Mouse (Mus musculus) midbrain, embryonic 14.5 days (tissue): ENCODE results near the gene Syt3. TPM values are rescaled to one million over a fixed set of nuclear protein-coding genes. Genes with fewer than 3 reads are reported as not detected.

ENCODE experiments used
- ATAC-seq: fragments of 200-750 bp; cut with Nextera tagmentation; 2 replicates; pipeline ENCODE4 v1.8.0; 2017; ENCODE audit warnings: moderate number of reproducible peaks, moderate library complexity; ENCODE audit not compliant: low FRiP score, low TSS enrichment
- DNase-seq: peaks from one replicate; pipeline ENCODE4 v3.0.0-alpha.2; 2015
- H3K27ac ChIP-seq: fragments of 300-500 bp; sonication (generic); replicated peaks from 2 replicates; pipeline ENCODE4 v1.5.1; 2014; ENCODE audit warnings: mild to moderate bottlenecking, low read depth, low read length, moderate library complexity
- H3K27me3 ChIP-seq: fragments of 300-500 bp; sonication (generic); 2 replicates; pipeline ENCODE4 v1.6.1; 2014; ENCODE audit warnings: low read length, control low read depth, mixed read lengths; ENCODE audit not compliant: control insufficient read depth, insufficient read depth
- H3K36me3 ChIP-seq: fragments of 300-500 bp; sonication (generic); 2 replicates; pipeline ENCODE4 v1.6.1; 2014; ENCODE audit warnings: low read length, control low read depth; ENCODE audit not compliant: control insufficient read depth, insufficient read depth
- H3K4me1 ChIP-seq: fragments of 300-500 bp; sonication (generic); 2 replicates; pipeline ENCODE4 v1.6.1; 2014; ENCODE audit warnings: mild to moderate bottlenecking, antibody characterized with exemption, low read length, control low read depth; ENCODE audit not compliant: control insufficient read depth, insufficient read depth
- H3K4me2 ChIP-seq: fragments of 300-500 bp; sonication (generic); 2 replicates; pipeline ENCODE4 v1.6.1; 2014; ENCODE audit warnings: mild to moderate bottlenecking, low read length, moderate library complexity
- H3K4me3 ChIP-seq: fragments of 300-500 bp; sonication (generic); replicated peaks from 2 replicates; pipeline ENCODE4 v1.5.1; 2014; ENCODE audit warnings: low read depth, low read length
- H3K9ac ChIP-seq: fragments of 300-500 bp; sonication (generic); replicated peaks from 2 replicates; pipeline ENCODE4 v1.6.1; 2014; ENCODE audit warnings: mild to moderate bottlenecking, low read length, moderate library complexity
- H3K9me3 ChIP-seq: fragments of 300-500 bp; sonication (generic); 2 replicates; pipeline ENCODE4 v1.6.1; 2016; ENCODE audit warnings: low read length, control low read depth, mixed read lengths; ENCODE audit not compliant: control insufficient read depth
- WGBS: fragments of 180-500 bp; shearing (Covaris S2); extraction: QIAGEN DNeasy Blood & Tissue Kit; methylation state at CpG from one replicate; pipeline ENCODE4 v1.1.7; 2014; 5-methylcytosine and 5-hydroxymethylcytosine counted together
- polyA plus RNA-seq: library from polyadenylated mRNA; unstranded; fragments of >200 nt; fragmentation: Nextera tagmentation; extraction: Ambion mirVana; gene quantifications from 2 replicates; pipeline ENCODE4 v1.2.1, GENCODE M21; 2014

The Syt3 gene
- polyA plus RNA-seq, 1 experiment from 2014 or later: 39.5 TPM

DNA sequence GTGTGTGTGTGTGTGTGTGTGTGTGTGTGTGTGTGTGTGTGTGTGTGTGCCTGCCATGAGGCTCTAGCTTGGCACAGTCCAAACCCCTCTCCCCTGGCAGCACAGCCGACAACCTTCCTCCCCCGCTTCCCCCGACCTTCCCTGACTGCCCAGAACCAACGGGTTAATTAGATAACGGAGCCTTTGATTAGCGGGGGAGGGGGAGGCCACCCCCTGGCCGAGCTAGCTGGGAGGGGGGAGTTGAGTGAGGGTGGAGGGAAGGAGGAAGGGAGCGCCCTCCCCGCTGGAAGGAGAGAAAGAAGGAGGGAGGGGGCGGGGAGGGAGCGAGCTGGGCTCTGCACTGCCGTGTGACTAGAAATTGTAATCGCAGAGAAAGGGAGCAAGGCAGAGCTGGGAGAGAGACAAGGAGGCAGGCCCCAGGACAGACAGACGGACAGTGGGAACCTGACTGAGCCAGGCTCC, 57.8 kb downstream of the Syt3 start:
- 0% methylated on average over 12 of the region's 14 CpGs for WGBS
- peak; percentile 91 for DNase-seq
- H3K9ac ChIP-seq: peak overlapping the region; percentile 97
- peak overlapping the region; percentile 99 for H3K27ac ChIP-seq
- peak overlapping the region; percentile 97 for H3K4me2 ChIP-seq
- peak; percentile 74 for ATAC-seq
- H3K4me1 ChIP-seq: peaks cover 48% of the 10 kb centered on the region
- no peaks in the 10 kb centered on the region for H3K9me3 ChIP-seq
- H3K27me3 ChIP-seq: no peaks in the 10 kb centered on the region
- H3K4me3 ChIP-seq: peak overlapping the region; percentile 69
- peaks cover 24% of the 10 kb centered on the region for H3K36me3 ChIP-seq

DNA sequence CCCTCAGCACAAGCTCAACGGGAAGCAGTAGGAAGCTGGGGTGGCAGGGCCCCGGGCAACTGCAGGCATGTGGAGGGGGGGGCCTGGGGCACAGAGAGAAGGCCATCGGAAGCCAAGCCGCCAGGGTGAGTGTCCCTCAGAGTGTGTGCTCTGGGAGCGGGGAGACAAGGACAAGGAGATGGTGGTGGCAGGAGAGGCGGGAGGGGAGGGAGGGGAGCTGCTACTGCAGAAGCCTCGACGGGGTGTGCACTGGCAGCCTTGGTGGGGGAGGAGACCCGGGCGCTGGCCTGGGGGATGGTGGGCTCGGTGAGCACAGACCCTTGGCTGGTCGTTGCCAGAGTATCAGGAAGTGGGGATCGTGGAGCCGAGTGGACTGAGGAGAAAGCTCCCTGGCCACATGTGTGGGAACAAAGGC, 58.5 kb downstream of the Syt3 start:
- under 1% methylated on average over 14 of the region's 14 CpGs for WGBS
- Histone ChIP-seq H3K27me3 (no peaks in the 10 kb centered on the region), H3K27ac (peak overlapping the region; percentile 99), H3K9ac (peak overlapping the region; percentile 97), H3K9me3 (no peaks in the 10 kb centered on the region), H3K4me2 (peak overlapping the region; percentile 97), H3K4me3 (peak overlapping the region; percentile 69), H3K4me1 (peaks cover 49% of the 10 kb centered on the region), H3K36me3 (peaks cover 29% of the 10 kb centered on the region)
- ATAC-seq (peak; percentile 32; the same call in 1 of the 2 replicates), DNase-seq (peak; percentile 77)

- ATAC-seq (peak; percentile 46), DNase-seq (peak; percentile 81)
- WGBS: 5% methylated on average over 20 of the region's 20 CpGs
- Histone ChIP-seq H3K4me1 (peaks cover 51% of the 10 kb centered on the region), H3K27me3 (no peaks in the 10 kb centered on the region), H3K9me3 (no peaks in the 10 kb centered on the region), H3K27ac (peak overlapping the region; percentile 99), H3K4me2 (peak overlapping the region; percentile 97), H3K36me3 (peaks cover 37% of the 10 kb centered on the region), H3K9ac (peak overlapping the region; percentile 97), H3K4me3 (peak overlapping the region; percentile 69)
Measured at GRCm38 (mm10) chr7:44443268-44444173, 59.6 kb downstream of the Syt3 start.

- Histone ChIP-seq H3K9me3 (no peaks in the 10 kb centered on the region), H3K36me3 (peaks cover 52% of the 10 kb centered on the region), H3K4me3 (peak overlapping the region; percentile 69), H3K27ac (no peak overlapping the region), H3K4me1 (peaks cover 51% of the 10 kb centered on the region), H3K27me3 (no peaks in the 10 kb centered on the region), H3K4me2 (peak overlapping the region; percentile 97), H3K9ac (peak overlapping the region; percentile 97)
- ATAC-seq (no peak), DNase-seq (no peak)
- whole genome bisulfite sequencing: 41% methylated on average over 29 of the region's 29 CpGs
Measured at GRCm38 (mm10) chr7:44444886-44445527, 61.1 kb downstream of the Syt3 start.

GRCm38 (mm10) chr7:44445528-44445923, 61.6 kb downstream of the Syt3 start:
- Histone ChIP-seq H3K9me3 (no peaks in the 10 kb centered on the region), H3K4me1 (peaks cover 46% of the 10 kb centered on the region), H3K27me3 (no peaks in the 10 kb centered on the region), H3K4me3 (peak overlapping the region; percentile 69), H3K4me2 (peak overlapping the region; percentile 97), H3K36me3 (peaks cover 57% of the 10 kb centered on the region), H3K9ac (peak overlapping the region; percentile 97; the same call in 1 of the 2 replicates), H3K27ac (no peak overlapping the region)
- DNase-seq (no peak), ATAC-seq (no peak)
- WGBS: 41% methylated on average over 7 of the region's 7 CpGs

DNA sequence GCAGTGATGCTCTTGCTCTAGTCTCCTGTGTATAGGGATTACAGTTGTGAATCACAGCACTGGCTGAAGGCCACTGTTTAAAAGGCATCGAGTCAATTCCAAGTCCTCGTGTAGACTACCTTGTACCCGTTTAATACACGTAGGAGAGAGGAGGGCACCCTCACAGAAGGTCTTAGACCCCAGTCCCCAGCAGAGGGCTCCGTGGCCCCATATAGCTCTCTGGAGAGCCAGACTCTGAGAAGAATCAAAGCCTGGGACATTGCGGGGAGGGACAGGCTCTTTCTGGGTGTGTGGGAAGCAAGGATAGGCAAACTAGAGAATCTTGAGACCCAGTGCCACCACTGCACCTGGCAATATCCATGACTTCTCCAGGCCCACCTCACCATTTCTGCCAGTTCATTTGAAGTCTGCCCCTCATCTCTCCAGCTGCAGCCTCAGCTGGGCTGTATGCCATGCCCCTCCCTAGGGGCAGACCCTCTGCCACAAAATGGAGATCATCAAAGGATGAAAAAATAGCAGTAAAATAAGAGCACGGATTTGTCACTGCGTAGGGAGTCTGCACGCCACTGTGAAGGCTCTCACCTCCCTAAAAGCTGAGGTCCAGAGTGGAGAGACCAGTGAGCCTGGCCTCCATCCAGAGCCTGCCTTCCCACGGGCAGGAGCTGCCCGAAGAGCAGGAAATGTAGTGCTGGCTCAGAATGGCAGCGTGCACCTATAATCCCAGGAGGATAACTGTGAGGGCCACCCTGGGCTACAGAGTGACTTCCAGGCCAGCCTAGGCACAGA, 62.4 kb downstream of the Syt3 start:
- 54% methylated on average over 12 of the region's 12 CpGs for WGBS
- H3K36me3 ChIP-seq: peaks cover 60% of the 10 kb centered on the region
- 0 out of 2 replicates have a peak overlapping the region, but pooled peaks have one; percentile 26 for H3K27ac ChIP-seq
- peaks cover 44% of the 10 kb centered on the region for H3K4me1 ChIP-seq
- peak overlapping the region; percentile 69; the same call in 1 of the 2 replicates for H3K4me3 ChIP-seq
- DNase-seq (no peak), ATAC-seq (no peak)
- H3K9me3 ChIP-seq: no peaks in the 10 kb centered on the region
- peak overlapping the region; percentile 39 for H3K9ac ChIP-seq
- no peaks in the 10 kb centered on the region for H3K27me3 ChIP-seq
- peak overlapping the region; percentile 97 for H3K4me2 ChIP-seq

Other genes with a start within 250 kb of the Syt3 start
- gene Klk1b16, start 247.3 kb upstream of the Syt3 start, polyA plus RNA-seq: not detected in 2 replicates
- not detected in 2 replicates for gene Klk1b24, start 195.9 kb upstream of the Syt3 start, polyA plus RNA-seq
- not detected in 2 replicates for gene Klk1b3, start 185.9 kb upstream of the Syt3 start, polyA plus RNA-seq
- gene Klk1b4, start 176.7 kb upstream of the Syt3 start, polyA plus RNA-seq: not detected in 2 replicates
- not detected in 2 replicates for gene Klk1b5, start 168.2 kb upstream of the Syt3 start, polyA plus RNA-seq
- gene Klk1, start 158.7 kb upstream of the Syt3 start, polyA plus RNA-seq: not detected in 2 replicates
- not detected in 2 replicates for gene Gm36864, start 147.9 kb upstream of the Syt3 start, polyA plus RNA-seq
- 1.3 and 1.8 TPM in 2 replicates for gene 1700028J19Rik, start 137.4 kb upstream of the Syt3 start, polyA plus RNA-seq
- gene 2410002F23Rik, start 137.4 kb upstream of the Syt3 start, polyA plus RNA-seq: 199 and 211 TPM in 2 replicates
- gene Acp4, start 126.7 kb upstream of the Syt3 start, polyA plus RNA-seq: not detected in 2 replicates
- 1.8 TPM in 1 of 2 replicates, not detected in the other for gene Gm15517, start 122.7 kb upstream of the Syt3 start, polyA plus RNA-seq
- 4.6 and 4.7 TPM in 2 replicates for gene Clec11a, start 77.2 kb upstream of the Syt3 start, polyA plus RNA-seq
- gene Shank1, start 73.8 kb upstream of the Syt3 start, polyA plus RNA-seq: 35.1 and 37.8 TPM in 2 replicates
- gene 1700008O03Rik, start 1.7 kb downstream of the Syt3 start, polyA plus RNA-seq: 1.7 and 1.9 TPM in 2 replicates
- gene Lrrc4b, start 44.9 kb downstream of the Syt3 start, polyA plus RNA-seq: 28.4 and 39.0 TPM in 2 replicates
- gene Aspdh, start 81.3 kb downstream of the Syt3 start, polyA plus RNA-seq: 8.6 and 8.9 TPM in 2 replicates
- gene Josd2, start 83.9 kb downstream of the Syt3 start, polyA plus RNA-seq: 27.9 and 32.5 TPM in 2 replicates
- gene Emc10, start 112.4 kb downstream of the Syt3 start, polyA plus RNA-seq: 152 and 163 TPM in 2 replicates
- gene Fam71e1, start 112.5 kb downstream of the Syt3 start, polyA plus RNA-seq: 26.8 and 28.6 TPM in 2 replicates
- gene Mybpc2, start 140.6 kb downstream of the Syt3 start, polyA plus RNA-seq: 0.15 and 0.20 TPM in 2 replicates
- not detected in 2 replicates for gene Spib, start 148.0 kb downstream of the Syt3 start, polyA plus RNA-seq
- 17.8 and 19.5 TPM in 2 replicates for gene Pold1, start 164.7 kb downstream of the Syt3 start, polyA plus RNA-seq
- gene Nr1h2, start 169.8 kb downstream of the Syt3 start, polyA plus RNA-seq: 57.1 and 62.0 TPM in 2 replicates
- gene Napsa, start 188.3 kb downstream of the Syt3 start, polyA plus RNA-seq: 1.1 TPM in 1 of 2 replicates, not detected in the other
- 5.2 and 7.5 TPM in 2 replicates for gene Kcnc3, start 206.6 kb downstream of the Syt3 start, polyA plus RNA-seq